Mouse (Mus musculus) hindbrain, embryonic 14.5 days (tissue): ENCODE data around the gene Ptn. TPM values are rescaled to one million over a fixed set of nuclear protein-coding genes. Genes with fewer than 3 reads are reported as not detected.
A peak's percentile ranks its signal among the peaks of the same experiment; 100 is the strongest.

Experiments
- ATAC-seq: fragments of 200-750 bp; cut with Nextera tagmentation; 2 replicates; pipeline ENCODE4 v1.8.0; 2017; ENCODE audit warnings: moderate number of reproducible peaks, mild to moderate bottlenecking, moderate TSS enrichment, moderate library complexity; ENCODE audit not compliant: low FRiP score
- DNase-seq: peaks from one replicate; pipeline ENCODE4 v3.0.0-alpha.2; 2015; ENCODE audit warnings: low spot score
- H3K27ac ChIP-seq: fragments of 300-500 bp; sonication (generic); 2 replicates; pipeline ENCODE4 v1.5.1; 2014; ENCODE audit warnings: mild to moderate bottlenecking, moderate library complexity
- H3K27me3 ChIP-seq: fragments of 300-500 bp; sonication (generic); 2 replicates; pipeline ENCODE4 v1.6.1; 2014; ENCODE audit warnings: mild to moderate bottlenecking, low read length, mixed read lengths; ENCODE audit not compliant: control insufficient read depth, insufficient read depth
- H3K36me3 ChIP-seq: fragments of 300-500 bp; sonication (generic); replicated peaks from 2 replicates; pipeline ENCODE4 v1.6.1; 2014; ENCODE audit not compliant: control insufficient read depth, insufficient read depth
- H3K4me1 ChIP-seq: fragments of 300-500 bp; sonication (generic); replicated peaks from 2 replicates; pipeline ENCODE4 v1.6.1; 2014; ENCODE audit warnings: antibody characterized with exemption, low read length, mixed read lengths; ENCODE audit not compliant: control insufficient read depth, insufficient read depth
- H3K4me2 ChIP-seq: fragments of 300-500 bp; sonication (generic); replicated peaks from 2 replicates; pipeline ENCODE4 v1.6.1; 2014; ENCODE audit warnings: mild to moderate bottlenecking, moderate library complexity
- H3K4me3 ChIP-seq: fragments of 300-500 bp; sonication (generic); replicated peaks from 2 replicates; pipeline ENCODE4 v1.5.1; 2014; ENCODE audit warnings: mild to moderate bottlenecking, low read length
- H3K9ac ChIP-seq: fragments of 300-500 bp; sonication (generic); 2 replicates; pipeline ENCODE4 v1.6.1; 2014
- H3K9me3 ChIP-seq: fragments of 300-500 bp; sonication (generic); 2 replicates; pipeline ENCODE4 v1.6.1; 2016; ENCODE audit warnings: low read length; ENCODE audit not compliant: control insufficient read depth
- WGBS: fragments of 180-500 bp; shearing (Covaris S2); extraction: QIAGEN DNeasy Blood & Tissue Kit; methylation state at CpG from one replicate; pipeline ENCODE4 v1.1.7; 2014; 5-methylcytosine and 5-hydroxymethylcytosine counted together
- polyA plus RNA-seq: library from polyadenylated mRNA; unstranded; fragments of >200 nt; fragmentation: Nextera tagmentation; extraction: Ambion mirVana; gene quantifications from 2 replicates; pipeline ENCODE4 v1.2.1, GENCODE M21; 2014

The Ptn gene
- polyA plus RNA-seq = 732 and 771 TPM in 2 replicates

- under 1% methylated on average over 15 of the region's 15 CpGs for WGBS
- ATAC-seq = peak; percentile 85
Observed at GRCm38 (mm10) chr6:36809747-36810285, at the start of gene Ptn. Ptn (minus strand) TSS chr6:36810220.

GRCm38 (mm10) chr6:36858258-36859041 lies 48.4 kb upstream of the Ptn start:
- Histone ChIP-seq H3K4me3 (no peak overlapping the region), H3K9ac (no peak overlapping the region), H3K36me3 (no peaks in the 10 kb centered on the region), H3K9me3 (no peaks in the 10 kb centered on the region), H3K4me1 (peaks cover 4% of the 10 kb centered on the region), H3K27ac (peak overlapping the region; percentile 44), H3K4me2 (no peak overlapping the region), H3K27me3 (no peaks in the 10 kb centered on the region)
- ATAC-seq (peak; percentile 76), DNase-seq (peak; percentile 40)
- WGBS = 23% methylated on average over 3 of the region's 3 CpGs

More at GRCm38 (mm10) chr6:36809747-36810285, at the start of gene Ptn:
- H3K4me2 ChIP-seq = peak within 1 kb of the TSS; percentile 70
- H3K27ac ChIP-seq = peak within 1 kb of the TSS; percentile 92
- H3K27me3 ChIP-seq = no peaks in the 10 kb centered on the region
- peaks cover 8% of the 10 kb centered on the region; the same call in 1 of the 2 replicates for H3K36me3 ChIP-seq
- no peaks in the 10 kb centered on the region for H3K9me3 ChIP-seq
- peak within 1 kb of the TSS; percentile 63 for H3K4me3 ChIP-seq
- H3K4me1 ChIP-seq = peaks cover 32% of the 10 kb centered on the region
- H3K9ac ChIP-seq = peak within 1 kb of the TSS; percentile 81
- DNase-seq = peak; percentile 61

GRCm38 (mm10) chr6:36857627-36858257 lies 47.7 kb upstream of the Ptn start:
- Histone ChIP-seq H3K9ac (no peak overlapping the region), H3K4me2 (no peak overlapping the region), H3K4me3 (no peak overlapping the region), H3K4me1 (peaks cover 4% of the 10 kb centered on the region), H3K27me3 (no peaks in the 10 kb centered on the region), H3K36me3 (no peaks in the 10 kb centered on the region), H3K9me3 (no peaks in the 10 kb centered on the region), H3K27ac (peak overlapping the region; percentile 51; the same call in 1 of the 2 replicates)
- 13% methylated on average over 6 of the region's 6 CpGs for WGBS
- DNase-seq (peak; percentile 34), ATAC-seq (peak; percentile 73; the same call in 1 of the 2 replicates)

- H3K9ac ChIP-seq = no peak overlapping the region
- no peaks in the 10 kb centered on the region for H3K9me3 ChIP-seq
- DNase-seq (peak; percentile 76), ATAC-seq (peak; percentile 93)
- H3K27me3 ChIP-seq = no peaks in the 10 kb centered on the region
- peaks cover 10% of the 10 kb centered on the region; the same call in 1 of the 2 replicates for H3K36me3 ChIP-seq
- 53% methylated on average over 7 of the region's 7 CpGs for WGBS
- H3K27ac ChIP-seq = peak overlapping the region; percentile 44
- no peak overlapping the region for H3K4me3 ChIP-seq
- H3K4me1 ChIP-seq = no peaks in the 10 kb centered on the region
- no peak overlapping the region for H3K4me2 ChIP-seq
Observed at GRCm38 (mm10) chr6:36850422-36851129, 40.6 kb upstream of the Ptn start.

- no peak for ATAC-seq
- Histone ChIP-seq H3K27me3 (no peaks in the 10 kb centered on the region), H3K4me3 (no peak overlapping the region), H3K4me2 (no peak overlapping the region), H3K27ac (no peak overlapping the region), H3K9ac (no peak overlapping the region), H3K36me3 (peaks cover 10% of the 10 kb centered on the region; the same call in 1 of the 2 replicates), H3K4me1 (peaks cover 3% of the 10 kb centered on the region; the same call in 1 of the 2 replicates), H3K9me3 (no peaks in the 10 kb centered on the region)
- DNase-seq = no peak
- 80% methylated on average over 1 of the region's 1 CpGs for WGBS
Observed at GRCm38 (mm10) chr6:36845288-36845687, 35.3 kb upstream of the Ptn start.

- Histone ChIP-seq H3K4me1 (peaks cover 3% of the 10 kb centered on the region; the same call in 1 of the 2 replicates), H3K9ac (no peak overlapping the region), H3K27me3 (no peaks in the 10 kb centered on the region), H3K4me3 (no peak overlapping the region), H3K36me3 (peaks cover 10% of the 10 kb centered on the region; the same call in 1 of the 2 replicates), H3K27ac (no peak overlapping the region), H3K9me3 (no peaks in the 10 kb centered on the region), H3K4me2 (no peak overlapping the region)
- ATAC-seq (no peak), DNase-seq (peak; percentile 45)
- WGBS = 64% methylated on average over 6 of the region's 6 CpGs
Observed at GRCm38 (mm10) chr6:36844258-36844657, 34.2 kb upstream of the Ptn start.

- no peaks in the 10 kb centered on the region for H3K27me3 ChIP-seq
- ATAC-seq (no peak), DNase-seq (no peak)
- no peak overlapping the region for H3K9ac ChIP-seq
- peaks cover 10% of the 10 kb centered on the region; the same call in 1 of the 2 replicates for H3K36me3 ChIP-seq
- H3K4me1 ChIP-seq = peaks cover 3% of the 10 kb centered on the region; the same call in 1 of the 2 replicates
- 73% methylated on average over 3 of the region's 3 CpGs for WGBS
- H3K4me2 ChIP-seq = no peak overlapping the region
- no peak overlapping the region for H3K27ac ChIP-seq
- no peaks in the 10 kb centered on the region for H3K9me3 ChIP-seq
- H3K4me3 ChIP-seq = no peak overlapping the region
Observed at GRCm38 (mm10) chr6:36843031-36843488, 33.0 kb upstream of the Ptn start.

- 79% methylated on average over 5 of the region's 5 CpGs for WGBS
- no peak for ATAC-seq
Observed at GRCm38 (mm10) chr6:36842101-36842922, 32.3 kb upstream of the Ptn start.

More at GRCm38 (mm10) chr6:36842101-36842922, 32.3 kb upstream of the Ptn start:
- no peak overlapping the region for H3K4me2 ChIP-seq
- no peak overlapping the region for H3K4me3 ChIP-seq
- H3K27me3 ChIP-seq = no peaks in the 10 kb centered on the region
- peaks cover 7% of the 10 kb centered on the region; the same call in 1 of the 2 replicates for H3K36me3 ChIP-seq
- H3K9ac ChIP-seq = no peak overlapping the region
- H3K4me1 ChIP-seq = peaks cover 3% of the 10 kb centered on the region; the same call in 1 of the 2 replicates
- H3K9me3 ChIP-seq = no peaks in the 10 kb centered on the region
- DNase-seq = no peak
- H3K27ac ChIP-seq = no peak overlapping the region
